Comparison of ENCODE assay signal across 8 mouse cellular contexts in the genomic region with DNA sequence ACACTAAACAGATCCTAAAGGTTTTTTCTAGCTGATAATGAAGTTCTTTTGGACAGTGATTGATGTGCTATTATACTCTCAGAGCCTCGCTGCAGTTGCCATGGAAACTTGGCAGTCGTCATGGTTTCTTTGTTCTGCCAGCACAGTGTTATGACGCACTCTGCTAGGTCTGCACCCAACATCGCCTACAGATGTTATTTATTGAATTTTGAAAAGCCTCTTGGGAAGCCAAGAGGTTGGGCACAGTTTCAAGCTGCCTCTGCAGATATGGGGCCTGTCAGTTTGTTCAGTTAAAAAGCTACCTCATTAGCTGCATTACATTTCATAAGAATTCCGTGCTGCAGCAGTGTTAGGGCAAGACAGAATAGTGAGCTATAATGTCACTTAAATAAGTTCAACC.
DNase-seq lines count a peak whose midpoint lies in the region; ATAC-seq and TF ChIP-seq lines count a peak whose summit lies in the region.

No protein-coding gene starts in this region.

- no peak for TF ChIP-seq CTCF in kidney, postnatal 0 days (IDR thresholded peaks at IDR 0.05; ENCODE audit: low read depth)

- no peaks in the 10 kb centered on the region for H3K27me3 ChIP-seq in forebrain, embryonic 10.5 days (ENCODE audit: poor library complexity, severe bottlenecking)
- no peaks in the 10 kb centered on the region for H3K27me3 ChIP-seq in heart, embryonic 15.5 days
- no peaks in the 10 kb centered on the region for H3K27me3 ChIP-seq in kidney, postnatal 0 days (ENCODE audit: insufficient read depth, low read length)
- no peaks in the 10 kb centered on the region for H3K27me3 ChIP-seq in limb, embryonic 14.5 days (ENCODE audit: control insufficient read depth, insufficient read depth, low read length)
- no peaks in the 10 kb centered on the region for H3K27me3 ChIP-seq in neural tube, embryonic 14.5 days (ENCODE audit: control insufficient read depth, insufficient read depth, low read length)

- peaks cover 37% of the 10 kb centered on the region for H3K4me1 ChIP-seq in forebrain, embryonic 10.5 days
- peaks cover 17% of the 10 kb centered on the region for H3K4me1 ChIP-seq in heart, embryonic 15.5 days (replicated peaks)
- no peaks in the 10 kb centered on the region for H3K4me1 ChIP-seq in kidney, postnatal 0 days (replicated peaks; ENCODE audit: insufficient read depth, low read length)
- peaks cover 31% of the 10 kb centered on the region for H3K4me1 ChIP-seq in limb, embryonic 14.5 days (ENCODE audit: control insufficient read depth, insufficient read depth, low read length)
- peaks cover 18% of the 10 kb centered on the region for H3K4me1 ChIP-seq in neural tube, embryonic 14.5 days (ENCODE audit: control insufficient read depth, insufficient read depth, low read length)

- no peak overlapping the region for H3K4me2 ChIP-seq in heart, embryonic 15.5 days
- no peak overlapping the region for H3K4me2 ChIP-seq in kidney, postnatal 0 days (ENCODE audit: low read length)
- H3K4me2 ChIP-seq in limb, embryonic 14.5 days (replicated peaks; ENCODE audit: low read depth, low read length, severe bottlenecking), result no peak overlapping the region
- no peak overlapping the region for H3K4me2 ChIP-seq in neural tube, embryonic 14.5 days (ENCODE audit: low read depth, low read length)

- 0 out of 2 replicates have a peak, but pooled peaks cover 5% of the 10 kb centered on the region for H3K9me3 ChIP-seq in forebrain, embryonic 10.5 days
- H3K9me3 ChIP-seq in heart, embryonic 15.5 days (replicated peaks), result no peaks in the 10 kb centered on the region
- no peaks in the 10 kb centered on the region for H3K9me3 ChIP-seq in kidney, postnatal 0 days (replicated peaks; ENCODE audit: low read length)
- no peaks in the 10 kb centered on the region for H3K9me3 ChIP-seq in limb, embryonic 14.5 days (ENCODE audit: control insufficient read depth, low read length)
- H3K9me3 ChIP-seq in neural tube, embryonic 14.5 days (ENCODE audit: control insufficient read depth, low read length), result no peaks in the 10 kb centered on the region

- H3K4me3 ChIP-seq in forebrain, embryonic 10.5 days, result no peak overlapping the region
- H3K4me3 ChIP-seq in heart, embryonic 15.5 days, result no peak overlapping the region
- H3K4me3 ChIP-seq in kidney, postnatal 0 days (replicated peaks; ENCODE audit: low read depth, low read length), result no peak overlapping the region
- H3K4me3 ChIP-seq in limb, embryonic 14.5 days (replicated peaks; ENCODE audit: low read length), result no peak overlapping the region
- no peak overlapping the region for H3K4me3 ChIP-seq in neural tube, embryonic 14.5 days (ENCODE audit: low read depth, low read length)

- H3K36me3 ChIP-seq in forebrain, embryonic 10.5 days (replicated peaks), result peaks cover 8% of the 10 kb centered on the region
- H3K36me3 ChIP-seq in heart, embryonic 15.5 days, result no peaks in the 10 kb centered on the region
- H3K36me3 ChIP-seq in kidney, postnatal 0 days (ENCODE audit: insufficient read depth, low read length), result no peaks in the 10 kb centered on the region
- no peaks in the 10 kb centered on the region for H3K36me3 ChIP-seq in limb, embryonic 14.5 days (ENCODE audit: control insufficient read depth, insufficient read depth, low read length)
- H3K36me3 ChIP-seq in neural tube, embryonic 14.5 days (ENCODE audit: control insufficient read depth, insufficient read depth, low read length), result no peaks in the 10 kb centered on the region

- ATAC-seq in heart, embryonic 15.5 days (replicated peaks; ENCODE audit: insufficient number of reproducible peaks, insufficient read depth, low FRiP score, low read depth), result peak; percentile 83
- no peak for ATAC-seq in kidney, postnatal 0 days (replicated peaks; ENCODE audit: low FRiP score, low read depth)
- peak; percentile 92 for ATAC-seq in limb, embryonic 14.5 days (ENCODE audit: low FRiP score, low read depth)
- peak; percentile 99 for ATAC-seq in neural tube, embryonic 14.5 days (ENCODE audit: low read depth)

- TF ChIP-seq POLR2A in limb, embryonic 14.5 days (IDR thresholded peaks at IDR 0.05; ENCODE audit: borderline replicate concordance, extremely low read depth, insufficient read depth, insufficient read length), result no peak

- peak; percentile 29 for DNase-seq in A20 (ENCODE audit: low read depth, low spot score)
- peak; percentile 91 for DNase-seq in adrenal gland, postnatal 14 days
- DNase-seq in forebrain, embryonic 10.5 days (ENCODE audit: extremely low spot score, low spot score), result peak; percentile 77
- peak; percentile 75 for DNase-seq in kidney, postnatal 0 days (ENCODE audit: low spot score)
- DNase-seq in limb, embryonic 14.5 days (ENCODE audit: low spot score), result peak; percentile 94
- no peak for DNase-seq in thymus, postnatal 36 days

- no peak overlapping the region for H3K9ac ChIP-seq in heart, embryonic 15.5 days
- H3K9ac ChIP-seq in kidney, postnatal 0 days (ENCODE audit: low read depth, low read length), result no peak overlapping the region
- H3K9ac ChIP-seq in limb, embryonic 14.5 days (ENCODE audit: low read depth, low read length, severe bottlenecking), result no peak overlapping the region
- H3K9ac ChIP-seq in neural tube, embryonic 14.5 days (replicated peaks; ENCODE audit: low read depth, low read length), result no peak overlapping the region

- H3K27ac ChIP-seq in forebrain, embryonic 10.5 days, result peak overlapping the region; percentile 79
- H3K27ac ChIP-seq in heart, embryonic 15.5 days, result peak overlapping the region; percentile 67
- H3K27ac ChIP-seq in kidney, postnatal 0 days, result no peak overlapping the region
- no peak overlapping the region for H3K27ac ChIP-seq in limb, embryonic 14.5 days (replicated peaks; ENCODE audit: low read depth, low read length)
- peak overlapping the region; percentile 79 for H3K27ac ChIP-seq in neural tube, embryonic 14.5 days (ENCODE audit: low read depth, low read length)

- WGBS in forebrain, embryonic 10.5 days, result 28% methylated on average over 5 of the region's 5 CpGs
- WGBS in heart, embryonic 15.5 days, result 16% methylated on average over 5 of the region's 5 CpGs
- 8% methylated on average over 5 of the region's 5 CpGs for WGBS in kidney, postnatal 0 days
- 7% methylated on average over 5 of the region's 5 CpGs for WGBS in limb, embryonic 14.5 days
- WGBS in neural tube, embryonic 14.5 days, result 4% methylated on average over 5 of the region's 5 CpGs

Comparison
In these comparisons a context has a peak if more than half of its experiments do, and no peak if none do; other contexts are left out.
1. DNase-seq: peak in A20 (single experiment), adrenal gland, postnatal 14 days (single experiment), forebrain, embryonic 10.5 days (single experiment), kidney, postnatal 0 days (single experiment) and limb, embryonic 14.5 days (single experiment); none in thymus, postnatal 36 days (0 of 2).
2. H3K27ac ChIP-seq: peak in forebrain, embryonic 10.5 days (single experiment), heart, embryonic 15.5 days (single experiment) and neural tube, embryonic 14.5 days (single experiment); none in kidney, postnatal 0 days (single experiment) and limb, embryonic 14.5 days (single experiment).